Mouse (Mus musculus): ENCODE measurements at regions not wholly inside any gene's neighbourhood (a gene's known extent, or its start where the extent isn't known, plus 50 kb on each side); places are given as distances from the start of the nearest gene placed in this dataset.

DNA sequence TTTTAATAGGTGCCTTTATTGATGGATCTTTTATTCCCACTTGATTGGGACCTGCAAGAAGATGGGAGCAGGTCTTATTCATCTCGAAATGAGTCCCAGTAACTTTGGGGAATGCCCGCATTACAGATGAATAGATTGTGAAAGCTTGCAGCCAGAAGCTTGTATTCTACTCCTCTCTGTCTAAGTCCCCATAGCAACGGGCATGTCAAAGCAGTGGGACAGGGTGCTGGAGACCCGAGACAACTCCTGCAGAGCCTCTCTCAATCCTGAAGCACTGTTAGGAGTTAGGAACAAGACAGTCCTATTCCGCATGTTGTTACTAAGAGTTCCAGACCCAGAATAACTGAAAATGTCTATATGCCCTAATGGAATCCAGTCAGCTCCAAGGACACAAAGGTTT, 233.1 kb downstream of the Ube2cbp start:
- no peak for DNase-seq

DNA sequence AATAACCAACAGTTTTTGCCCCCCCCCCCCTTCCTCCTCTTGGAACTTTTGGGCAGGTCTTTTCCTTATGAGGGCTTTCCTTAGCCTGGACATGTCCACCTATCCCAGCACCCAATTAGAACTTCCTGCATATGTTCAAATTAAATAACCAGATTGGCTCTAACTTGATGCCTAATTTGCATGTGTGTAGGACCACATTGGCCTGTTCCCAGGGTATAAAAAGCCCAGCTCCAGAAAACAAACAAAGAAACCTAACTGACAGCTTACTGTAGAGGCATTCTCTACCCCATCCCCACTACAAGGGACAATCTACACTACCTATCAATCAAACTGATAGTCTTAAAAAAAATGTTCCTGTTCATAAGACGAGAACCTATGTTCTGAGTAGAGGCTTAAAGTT, 232.6 kb downstream of the Ube2cbp start:
- no peak for DNase-seq

DNA sequence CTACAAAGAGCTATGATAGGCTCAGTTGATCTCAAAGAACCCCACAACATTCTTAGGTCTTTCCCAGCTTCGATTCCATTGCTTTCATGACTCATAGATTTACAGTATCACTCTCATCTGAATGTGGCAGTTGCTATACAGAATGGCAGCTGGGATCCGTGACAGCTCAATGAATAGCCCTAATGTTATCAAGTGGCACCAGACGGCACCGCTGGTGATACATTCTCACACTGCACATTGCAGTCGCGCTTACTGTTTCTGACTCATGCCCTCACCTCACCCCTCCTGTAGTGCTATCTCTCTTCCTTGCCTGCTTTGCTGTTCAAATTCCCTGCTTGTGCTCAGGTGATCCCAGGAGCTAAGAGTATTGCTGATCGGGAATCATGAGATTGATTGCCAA, 231.0 kb downstream of the Ube2cbp start:
- DNase-seq: no peak

DNA sequence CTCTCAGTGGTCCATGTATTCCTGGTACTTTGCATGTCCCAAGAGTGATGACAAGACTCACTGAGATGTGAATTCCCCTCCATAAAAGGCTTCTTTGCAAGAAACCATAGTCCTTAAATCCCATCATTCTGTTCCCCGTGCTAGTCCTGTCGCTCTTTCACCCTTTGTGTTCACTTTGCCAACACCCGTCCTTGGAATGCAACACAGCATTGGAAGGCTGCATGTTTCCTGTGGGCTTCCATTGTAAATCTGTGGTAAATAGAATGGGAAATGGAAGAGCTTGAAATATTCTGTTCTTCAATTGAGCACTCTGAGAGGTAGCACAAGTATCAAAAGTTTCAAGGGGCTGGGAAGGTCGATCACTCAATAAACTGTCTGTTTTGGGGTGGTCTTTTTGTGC, 226.1 kb downstream of the Ube2cbp start:
- no peak for DNase-seq

- DNase-seq: peak; percentile 8 to 22
Measured at GRCm38 (mm10) chr9:86240287-86240686, 224.5 kb downstream of the Ube2cbp start.

GRCm38 (mm10) chr9:86240896-86241295, 223.9 kb downstream of the Ube2cbp start:
- no peak for DNase-seq

- DNase-seq: no peak
Measured at GRCm38 (mm10) chr9:86250197-86250596, 214.6 kb downstream of the Ube2cbp start.

- DNase-seq: no peak
Measured at GRCm38 (mm10) chr9:86251331-86251730, 213.4 kb downstream of the Ube2cbp start.
